Mouse (Mus musculus) cerebellum, adult 2 months (tissue): ENCODE data around the gene Trmt61a. TPM values are rescaled to one million over a fixed set of nuclear protein-coding genes. Genes with fewer than 3 reads are reported as not detected.
A peak's percentile ranks its signal among the peaks of the same experiment; 100 is the strongest.
"Not testable (repeated sequence)": the region's sequence is repeated elsewhere in the genome, so short reads cannot be mapped to it uniquely, and the experiment has no call there.

ENCODE experiments used
- DNase-seq, 2 experiments: peaks; one replicate each; pipeline ENCODE4 v3.0.0; 2021
- H3K27ac ChIP-seq: fragments of 200-500 bp; 2 replicates; pipeline ENCODE4 v1.5.1; 2012; ENCODE audit warnings: low read length, control low read depth, inconsistent platforms; ENCODE audit not compliant: insufficient read depth
- H3K27me3 ChIP-seq: fragments of 200-500 bp; 2 replicates; pipeline ENCODE4 v1.6.1; 2012; ENCODE audit warnings: inconsistent platforms, mild to moderate bottlenecking, low read length, moderate library complexity; ENCODE audit not compliant: control insufficient read depth, insufficient read depth
- H3K4me1 ChIP-seq: fragments of 200-500 bp; 2 replicates; pipeline ENCODE4 v1.6.1; 2011; ENCODE audit warnings: low read length; ENCODE audit not compliant: control insufficient read depth, insufficient read depth
- H3K4me3 ChIP-seq: fragments of 200-500 bp; replicated peaks from 2 replicates; pipeline ENCODE3; 2011; ENCODE audit warnings: mild to moderate bottlenecking, low read depth, low read length, control low read depth; ENCODE audit not compliant: insufficient read depth
- CTCF ChIP-seq: fragments of 200-500 bp; IDR thresholded peaks from 2 replicates; pipeline ENCODE4 v1.5.1; 2011; ENCODE audit warnings: low read depth, mild to moderate bottlenecking, control low read depth, low read length, moderate library complexity, borderline replicate concordance; ENCODE audit not compliant: insufficient read depth
- POLR2A ChIP-seq: fragments of 200-500 bp; IDR thresholded peaks from 2 replicates; pipeline ENCODE4 v1.6.1; 2011; ENCODE audit warnings: low read length, control low read depth, borderline replicate concordance; ENCODE audit not compliant: insufficient read depth
- WGBS: fragments of 180-500 bp; shearing (Covaris S2); methylation state at CpG from one replicate; pipeline ENCODE4 v1.1.7; 2018; 5-methylcytosine and 5-hydroxymethylcytosine counted together
- polyA plus RNA-seq: library from polyadenylated mRNA; depleted of rRNA; stranded (reverse); fragments of >200 nt; gene quantifications from 2 replicates; pipeline ENCODE4 v1.2.3, GENCODE M21; 2012; rRNA removed

The Trmt61a gene
- 14.2 and 14.4 TPM in 2 replicates for polyA plus RNA-seq

- H3K4me1 ChIP-seq = peaks cover 9% of the 10 kb centered on the region
- DNase-seq = peak; percentile 92
- H3K4me3 ChIP-seq = peak within 1 kb of the TSS; percentile 66
- peak within 1 kb of the TSS; percentile 94 for H3K27ac ChIP-seq
- WGBS = 1% methylated on average over 51 of the region's 51 CpGs
- no peaks in the 10 kb centered on the region for H3K27me3 ChIP-seq
- no peak for TF ChIP-seq CTCF
- TF ChIP-seq POLR2A = peak; percentile 90
Observed at GRCm38 (mm10) chr12:111677882-111678669, at the start of gene Trmt61a. Gene Trmt61a, plus strand, starts transcription at chr12:111678105.

- H3K27ac ChIP-seq = no peak overlapping the region
- TF ChIP-seq POLR2A (no peak), CTCF (peak; percentile 81)
- H3K4me3 ChIP-seq = no peak overlapping the region
- 53% methylated on average over 6 of the region's 6 CpGs for WGBS
- no peaks in the 10 kb centered on the region for H3K4me1 ChIP-seq
- DNase-seq = peak; percentile 58 to 71
- no peaks in the 10 kb centered on the region for H3K27me3 ChIP-seq
Observed at GRCm38 (mm10) chr12:111648061-111648645, 29.8 kb upstream of the Trmt61a start.

GRCm38 (mm10) chr12:111652953-111653352 lies 25.0 kb upstream of the Trmt61a start:
- TF ChIP-seq CTCF (no peak), POLR2A (no peak)
- H3K27me3 ChIP-seq = no peaks in the 10 kb centered on the region
- DNase-seq = no peak
- 80% methylated on average over 3 of the region's 3 CpGs for WGBS
- no peak overlapping the region for H3K4me3 ChIP-seq
- H3K27ac ChIP-seq = no peak overlapping the region
- H3K4me1 ChIP-seq = peaks cover 3% of the 10 kb centered on the region; the same call in 1 of the 2 replicates

GRCm38 (mm10) chr12:111653434-111653833 lies 24.5 kb upstream of the Trmt61a start:
- peak; percentile 77 to 83 for DNase-seq
- Histone ChIP-seq H3K27me3 (no peaks in the 10 kb centered on the region), H3K4me1 (peaks cover 3% of the 10 kb centered on the region; the same call in 1 of the 2 replicates), H3K27ac (no peak overlapping the region), H3K4me3 (no peak overlapping the region)
- TF ChIP-seq CTCF (peak; percentile 92), POLR2A (no peak)
- 17% methylated on average over 3 of the region's 3 CpGs for WGBS

- TF ChIP-seq CTCF (no peak), POLR2A (no peak)
- WGBS = 48% methylated on average over 11 of the region's 11 CpGs
- no peak overlapping the region for H3K4me3 ChIP-seq
- DNase-seq = no peak
- H3K27ac ChIP-seq = no peak overlapping the region
- no peaks in the 10 kb centered on the region for H3K27me3 ChIP-seq
- peaks cover 3% of the 10 kb centered on the region; the same call in 1 of the 2 replicates for H3K4me1 ChIP-seq
Observed at GRCm38 (mm10) chr12:111655695-111656094, 22.2 kb upstream of the Trmt61a start.

GRCm38 (mm10) chr12:111659331-111659730 lies 18.6 kb upstream of the Trmt61a start:
- TF ChIP-seq CTCF (no peak), POLR2A (no peak)

GRCm38 (mm10) chr12:111660628-111661027 lies 17.3 kb upstream of the Trmt61a start:
- Histone ChIP-seq H3K4me3 (no peak overlapping the region), H3K27ac (no peak overlapping the region), H3K4me1 (no peaks in the 10 kb centered on the region; the same call in none of the 2 replicates), H3K27me3 (no peaks in the 10 kb centered on the region)
- DNase-seq = no peak
- TF ChIP-seq POLR2A (no peak), CTCF (no peak)
- WGBS = 95% methylated on average over 1 of the region's 1 CpGs

More at GRCm38 (mm10) chr12:111659331-111659730, 18.6 kb upstream of the Trmt61a start:
- no peak overlapping the region for H3K27ac ChIP-seq
- WGBS = 97% methylated on average over 4 of the region's 4 CpGs
- DNase-seq = no peak
- no peak overlapping the region for H3K4me3 ChIP-seq
- H3K27me3 ChIP-seq = no peaks in the 10 kb centered on the region
- H3K4me1 ChIP-seq = no peaks in the 10 kb centered on the region; the same call in none of the 2 replicates

GRCm38 (mm10) chr12:111661554-111661953 lies 16.4 kb upstream of the Trmt61a start:
- 97% methylated on average over 11 of the region's 11 CpGs for WGBS
- H3K27me3 ChIP-seq, H3K27ac ChIP-seq, DNase-seq, H3K4me1 ChIP-seq, H3K4me3 ChIP-seq: not testable (repeated sequence)
